Comparison of ENCODE assay signal across 8 mouse cellular contexts in genomic region chr11:54884937-54885336, GRCm38 (mm10). TPM values are rescaled to one million over a fixed set of nuclear protein-coding genes. Genes with fewer than 3 reads are reported as not detected.
DNase-seq lines count a peak whose midpoint lies in the region; ATAC-seq and TF ChIP-seq lines count a peak whose summit lies in the region.

No protein-coding gene starts in this region.

- no peaks in the 10 kb centered on the region for H3K27me3 ChIP-seq in small intestine, adult 2 months (ENCODE audit: control insufficient read depth, insufficient read depth, low read length)

- H3K4me1 ChIP-seq in small intestine, adult 2 months (ENCODE audit: control insufficient read depth, insufficient read depth, insufficient read length, low read length) = no peaks in the 10 kb centered on the region

- DNase-seq in adipocyte (ENCODE audit: low spot score) (peak; percentile 95), liver (peak; percentile 49)
- DNase-seq in embryo, embryonic 11 days = peak; percentile 46
- peak; percentile 58 to 66 for DNase-seq in heart, postnatal 10 days
- DNase-seq in cerebellum, postnatal 4 days (ENCODE audit: low spot score in 2 of 2) = no peak
- DNase-seq in spleen, adult 18-20 months = no peak

- 28% methylated on average over 5 of the region's 5 CpGs for WGBS in small intestine, adult 2 months

- no peak overlapping the region for H3K4me3 ChIP-seq in small intestine, adult 2 months (ENCODE audit: low read depth, low read length)

- intact Hi-C loops in heart, postnatal 10 days (cut with DNase I) = loop anchor here (5.0 to 10.0 kb wide), 2 partner anchors 202 to 270 kb away; partner anchors contain the start of gene Slc36a3

- TF ChIP-seq POLR2A in small intestine, adult 2 months (IDR thresholded peaks at IDR 0.05; ENCODE audit: low read depth, low read length) = no peak

- no peak for ATAC-seq in frontal cortex, adult (ENCODE audit: low TSS enrichment)

- H3K36me3 ChIP-seq in small intestine, adult 2 months (ENCODE audit: control insufficient read depth, insufficient read depth, low read length) = no peaks in the 10 kb centered on the region

- peak overlapping the region; percentile 74 for H3K27ac ChIP-seq in small intestine, adult 2 months (ENCODE audit: insufficient read depth, low read depth, low read length)

- no peak for TF ChIP-seq CTCF in small intestine, adult 2 months (IDR thresholded peaks at IDR 0.05; ENCODE audit: extremely low read depth, insufficient read length, insufficient replicate concordance, low read depth, low read length)

RNA-seq across cellular contexts. Expression of gene Gpx3, which starts 17.3 kb away (rescaled TPM):
- total RNA-seq in heart, postnatal 10 days (2021) = 100 to 1,000 TPM; 102 to 159 TPM
- 52.2 and 90.3 TPM in 2 replicates for polyA plus RNA-seq in small intestine, adult 2 months (2012; rRNA removed)

RNA-seq across cellular contexts. Expression of gene Hint1, which starts 18.8 kb away (rescaled TPM):
- total RNA-seq in heart, postnatal 10 days (2021) = 100 to 1,000 TPM; 304 to 309 TPM
- polyA plus RNA-seq in small intestine, adult 2 months (2012; rRNA removed) = 371 and 593 TPM in 2 replicates

RNA-seq across cellular contexts. Expression of gene Lyrm7, which starts 24.2 kb away (rescaled TPM):
- total RNA-seq in heart, postnatal 10 days (2021) = 10 to 100 TPM; 24.4 to 27.0 TPM
- polyA plus RNA-seq in small intestine, adult 2 months (2012; rRNA removed) = 0.03 and 0.15 TPM in 2 replicates

Comparison
In these comparisons a context has a peak if more than half of its experiments do, and no peak if none do; other contexts are left out.
1. DNase-seq: peak in adipocyte (single experiment), embryo, embryonic 11 days (single experiment), heart, postnatal 10 days (2 of 2) and liver (single experiment); none in cerebellum, postnatal 4 days (0 of 2) and spleen, adult 18-20 months (0 of 2).